Mouse (Mus musculus) MEL-GATA-1-ER (cell line): Measurements from ENCODE around the gene Mei1.
A peak's percentile ranks its signal among the peaks of the same experiment; 100 is the strongest.
"Not testable (repeated sequence)": the region's sequence is repeated elsewhere in the genome, so short reads cannot be mapped to it uniquely, and the experiment has no call there.

Experiments used
- DNase-seq: peaks from one replicate; pipeline ENCODE4 v3.0.0-alpha.2; 2012; ENCODE audit warnings: low read depth; ENCODE audit errors: extremely low read depth

Mei1 gene

GRCm38 (mm10) chr15:82085606-82086005 is 15.8 kb downstream of the Mei1 start:
- no peak for DNase-seq

- no peak for DNase-seq
Measured at GRCm38 (mm10) chr15:82086131-82086530, 16.3 kb downstream of the Mei1 start.

- no peak for DNase-seq
Measured at GRCm38 (mm10) chr15:82087266-82087665, 17.5 kb downstream of the Mei1 start.

GRCm38 (mm10) chr15:82091061-82091460 is 21.3 kb downstream of the Mei1 start:
- no peak for DNase-seq

- no peak for DNase-seq
Measured at GRCm38 (mm10) chr15:82106953-82107555, 37.3 kb downstream of the Mei1 start.

GRCm38 (mm10) chr15:82120544-82120943 is 50.7 kb downstream of the Mei1 start:
- no peak for DNase-seq

GRCm38 (mm10) chr15:82126690-82127089 is 56.9 kb downstream of the Mei1 start:
- DNase-seq, result not testable (repeated sequence)

GRCm38 (mm10) chr15:82127426-82128374 is 57.9 kb downstream of the Mei1 start, which contains the start of gene Ccdc134:
Gene Ccdc134 (plus strand): TSS chr15:82127922.
- peak; percentile 80 for DNase-seq

- peak; percentile 15 for DNase-seq
Measured at GRCm38 (mm10) chr15:82128398-82128797, 58.6 kb downstream of the Mei1 start.

GRCm38 (mm10) chr15:82130599-82130998 is 60.8 kb downstream of the Mei1 start:
- no peak for DNase-seq

- DNase-seq, result no peak
Measured at GRCm38 (mm10) chr15:82135372-82135771, 65.6 kb downstream of the Mei1 start.

- no peak for DNase-seq
Measured at GRCm38 (mm10) chr15:82138565-82138964, 68.8 kb downstream of the Mei1 start.

- DNase-seq, result no peak
Measured at GRCm38 (mm10) chr15:82139196-82139595, 69.4 kb downstream of the Mei1 start.

GRCm38 (mm10) chr15:82140355-82140754 is 70.6 kb downstream of the Mei1 start:
- no peak for DNase-seq

GRCm38 (mm10) chr15:82144157-82144556 is 74.4 kb downstream of the Mei1 start:
- no peak for DNase-seq

GRCm38 (mm10) chr15:82145408-82145807 is 75.6 kb downstream of the Mei1 start:
- no peak for DNase-seq

- peak; percentile 85 for DNase-seq
Measured at GRCm38 (mm10) chr15:82145851-82146769, 76.3 kb downstream of the Mei1 start.

GRCm38 (mm10) chr15:82146770-82147610 is 77.2 kb downstream of the Mei1 start, which contains the start of gene Srebf2:
Gene Srebf2 (plus strand): TSS chr15:82147181.
- DNase-seq, result peak; percentile 97

- DNase-seq, result no peak
Measured at GRCm38 (mm10) chr15:82147611-82148111, 77.9 kb downstream of the Mei1 start.

- DNase-seq, result no peak
Measured at GRCm38 (mm10) chr15:82148510-82148911, 78.7 kb downstream of the Mei1 start.
